Mouse (Mus musculus) cerebellum, adult 18-20 months (tissue): ENCODE data around the gene Mid1.
"Not testable (repeated sequence)": the region's sequence is repeated elsewhere in the genome, so short reads cannot be mapped to it uniquely, and the experiment has no call there.

Source experiments
- DNase-seq, 2 experiments: peaks; one replicate each; pipeline ENCODE4 v3.0.0; 2021

The Mid1 gene

DNA sequence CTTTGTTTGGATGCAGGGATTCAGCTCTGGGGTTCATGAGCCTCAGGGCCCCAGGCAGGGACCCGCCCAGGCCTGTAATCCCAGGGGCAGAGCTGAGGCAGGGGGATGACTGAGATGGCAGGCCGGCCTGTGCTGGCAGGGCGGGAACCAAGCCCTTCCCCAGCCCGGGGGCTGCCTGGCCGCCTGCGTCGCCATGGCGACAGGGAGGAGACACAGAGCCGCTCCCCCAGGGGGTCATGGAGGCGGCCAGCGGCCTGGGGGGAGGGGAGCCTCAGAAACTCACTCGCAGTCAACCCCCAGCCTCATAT lies 316.3 kb downstream of the Mid1 start:
- DNase-seq: peak in 1 of 2 experiments; percentile 4

DNA sequence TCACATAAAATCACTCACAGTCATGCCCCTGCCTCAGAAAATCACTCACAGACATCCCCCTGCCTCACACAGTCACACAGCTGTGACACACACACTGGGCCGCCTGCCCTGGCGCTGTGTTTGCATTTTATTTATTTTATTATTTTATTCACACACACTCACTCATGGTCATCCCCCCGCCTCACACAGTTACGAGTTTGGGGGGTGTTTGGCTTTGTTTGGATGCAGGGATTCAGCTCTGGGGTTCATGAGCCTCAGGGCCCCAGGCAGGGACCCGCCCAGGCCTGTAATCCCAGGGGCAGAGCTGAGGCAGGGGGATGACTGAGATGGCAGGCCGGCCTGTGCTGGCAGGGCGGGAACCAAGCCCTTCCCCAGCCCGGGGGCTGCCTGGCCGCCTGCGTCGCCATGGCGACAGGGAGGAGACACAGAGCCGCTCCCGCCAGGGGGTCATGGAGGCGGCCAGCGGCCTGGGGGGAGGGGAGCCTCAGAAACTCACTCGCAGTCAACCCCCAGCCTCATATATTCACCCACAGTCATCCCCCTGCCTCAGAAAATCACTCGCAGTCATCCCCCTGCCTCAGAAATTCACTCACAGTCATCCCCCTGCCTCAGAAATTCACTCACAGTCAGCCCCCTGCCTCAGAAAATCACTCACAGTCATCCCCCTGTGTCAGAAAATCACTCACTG lies 317.7 kb downstream of the Mid1 start:
- DNase-seq: peak in 1 of 2 experiments; percentile 69

DNA sequence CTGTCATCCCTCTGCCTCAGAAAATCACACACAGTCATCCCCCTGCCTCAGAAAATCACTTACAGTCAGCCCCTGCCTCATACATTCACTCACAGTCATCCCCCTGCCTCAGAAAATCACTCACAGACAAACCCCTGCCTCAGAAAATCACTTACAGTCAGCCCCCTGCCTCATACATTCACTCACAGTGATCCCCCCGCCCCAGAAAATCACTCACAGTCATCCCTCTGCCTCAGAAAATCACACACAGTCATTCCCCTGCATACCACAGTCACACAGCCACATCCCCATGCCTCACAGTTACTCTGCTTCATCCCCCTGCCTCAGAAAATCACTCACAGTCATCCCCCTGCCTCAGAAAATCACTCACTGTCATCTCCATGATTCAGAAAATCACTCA lies 318.5 kb downstream of the Mid1 start:
- peak in 1 of 2 experiments; percentile 2 for DNase-seq

DNA sequence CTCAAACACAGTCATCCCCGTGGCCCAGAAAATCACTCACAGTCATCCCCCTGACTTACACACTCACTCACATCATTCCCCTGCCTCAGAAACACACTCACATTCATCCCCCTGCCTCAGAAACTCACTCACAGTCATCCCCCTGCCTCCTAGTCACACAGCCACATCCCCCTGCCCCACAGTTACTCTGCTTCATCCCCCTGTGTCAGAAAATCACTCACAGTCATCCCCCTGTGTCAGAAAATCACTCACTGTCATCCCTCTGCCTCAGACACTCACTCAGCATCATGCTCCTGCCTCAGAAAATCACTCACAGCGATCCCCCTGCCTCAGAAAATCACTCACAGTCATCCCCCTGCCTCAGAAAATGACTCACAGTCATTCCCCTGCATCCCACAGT lies 319.2 kb downstream of the Mid1 start:
- DNase-seq: peak in 1 of 2 experiments; percentile 22

DNA sequence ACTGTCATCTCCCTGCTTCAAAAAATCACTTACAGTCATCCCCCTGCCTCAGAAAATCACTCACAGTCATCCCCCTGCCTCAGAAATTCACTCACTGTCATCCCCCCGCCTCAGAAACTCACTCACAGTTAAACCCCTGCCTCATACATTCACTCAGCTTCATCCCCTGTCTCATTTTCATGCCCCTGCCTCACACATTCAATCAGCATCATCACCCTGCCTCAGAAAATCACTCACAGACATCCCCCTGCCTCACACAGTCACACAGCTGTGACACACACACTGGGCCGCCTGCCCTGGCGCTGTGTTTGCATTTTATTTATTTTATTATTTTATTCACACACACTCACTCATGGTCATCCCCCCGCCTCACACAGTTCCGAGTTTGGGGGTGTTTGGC lies 319.8 kb downstream of the Mid1 start:
- DNase-seq: not testable (repeated sequence)

DNA sequence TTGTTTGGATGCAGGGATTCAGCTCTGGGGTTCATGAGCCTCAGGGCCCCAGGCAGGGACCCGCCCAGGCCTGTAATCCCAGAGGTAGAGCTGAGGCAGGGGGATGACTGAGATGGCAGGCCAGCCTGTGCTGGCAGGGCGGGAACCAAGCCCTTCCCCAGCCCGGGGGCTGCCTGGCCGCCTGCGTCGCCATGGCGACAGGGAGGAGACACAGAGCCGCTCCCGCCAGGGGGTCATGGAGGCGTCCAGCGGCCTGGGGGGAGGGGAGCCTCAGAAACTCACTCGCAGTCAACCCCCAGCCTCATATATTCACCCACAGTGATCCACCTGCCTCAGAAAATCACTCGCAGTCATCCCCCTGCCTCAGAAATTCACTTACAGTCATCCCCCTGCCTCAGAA lies 320.2 kb downstream of the Mid1 start:
- peak in 1 of 2 experiments; percentile 50 for DNase-seq

DNA sequence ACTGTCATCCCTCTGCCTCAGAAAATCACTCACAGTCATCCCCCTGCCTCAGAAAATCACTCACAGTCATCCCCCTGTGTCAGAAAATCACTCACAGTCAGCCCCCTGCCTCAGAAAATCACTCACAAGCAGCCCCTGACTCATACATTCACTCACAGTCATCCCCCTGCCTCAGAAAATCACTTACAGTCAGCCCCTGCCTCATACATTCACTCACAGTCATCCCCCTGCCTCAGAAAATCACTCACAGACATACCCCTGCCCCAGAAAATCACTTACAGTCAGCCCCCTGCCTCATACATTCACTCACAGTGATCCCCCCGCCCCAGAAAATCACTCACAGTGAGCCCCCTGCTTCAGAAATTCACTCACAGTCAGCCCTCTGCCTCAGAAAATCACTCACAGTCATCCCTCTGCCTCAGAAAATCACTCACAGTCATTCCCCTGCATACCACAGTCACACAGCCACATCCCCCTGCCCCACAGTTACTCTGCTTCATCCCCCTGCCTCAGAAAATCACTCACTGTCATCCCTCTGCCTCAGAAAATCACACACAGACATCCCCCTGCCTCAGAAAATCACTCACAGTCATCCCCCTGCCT lies 320.8 kb downstream of the Mid1 start:
- peak in 1 of 2 experiments; percentile 2 for DNase-seq

DNA sequence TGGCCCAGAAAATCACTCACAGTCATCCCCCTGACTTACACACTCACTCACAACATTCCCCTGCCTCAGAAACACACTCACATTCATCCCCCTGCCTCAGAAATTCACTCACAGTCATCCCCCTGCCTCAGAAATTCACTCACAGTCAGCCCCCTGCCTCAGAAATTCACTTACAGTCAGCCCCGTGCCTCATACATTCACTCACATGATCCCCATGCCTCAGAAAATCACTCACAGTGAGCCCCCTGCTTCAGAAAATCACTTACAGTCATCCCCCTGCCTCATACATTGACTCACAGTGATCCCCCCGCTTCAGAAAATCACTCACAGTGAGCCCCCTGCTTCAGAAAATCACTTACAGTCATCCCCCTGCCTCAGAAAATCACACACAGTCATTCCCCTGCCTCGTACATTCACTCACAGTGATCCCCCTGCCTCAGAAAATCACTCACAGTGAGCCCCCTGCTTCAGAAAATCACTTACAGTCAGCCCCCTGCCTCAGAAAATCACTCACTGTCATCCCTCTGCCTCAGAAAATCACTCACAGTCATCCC lies 321.8 kb downstream of the Mid1 start:
- DNase-seq: peak in 1 of 2 experiments; percentile 5

DNA sequence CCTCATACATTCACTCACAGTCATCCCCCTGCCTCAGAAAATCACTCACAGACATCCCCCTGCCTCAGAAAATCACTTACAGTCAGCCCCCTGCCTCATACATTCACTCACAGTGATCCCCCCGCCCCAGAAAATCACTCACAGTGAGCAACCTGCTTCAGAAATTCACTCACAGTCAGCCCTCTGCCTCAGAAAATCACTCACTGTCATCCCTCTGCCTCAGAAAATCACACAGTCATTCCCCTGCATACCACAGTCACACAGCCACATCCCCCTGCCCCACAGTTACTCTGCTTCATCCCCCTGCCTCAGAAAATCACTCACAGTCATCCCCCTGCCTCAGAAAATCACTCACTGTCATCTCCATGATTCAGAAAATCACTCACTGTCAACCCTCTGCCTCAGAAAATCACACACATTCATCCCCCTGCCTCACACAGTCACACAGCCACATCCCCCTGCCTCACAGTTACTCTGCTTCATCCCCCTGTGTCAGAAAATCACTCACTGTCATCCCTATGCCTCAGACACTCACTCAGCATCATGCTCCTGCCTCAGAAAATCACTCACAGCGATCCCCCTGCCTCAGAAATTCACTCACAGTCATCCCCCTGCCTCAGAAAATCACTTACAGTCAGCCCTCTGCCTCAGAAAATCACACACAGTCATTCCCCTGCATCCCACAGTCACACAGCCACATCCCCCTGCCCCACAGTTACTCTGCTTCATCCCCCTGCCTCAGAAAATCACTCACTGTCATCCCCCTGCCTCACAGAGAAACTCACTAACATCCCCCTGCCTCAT lies 322.6 kb downstream of the Mid1 start:
- peak; percentile 11 to 55 for DNase-seq

DNA sequence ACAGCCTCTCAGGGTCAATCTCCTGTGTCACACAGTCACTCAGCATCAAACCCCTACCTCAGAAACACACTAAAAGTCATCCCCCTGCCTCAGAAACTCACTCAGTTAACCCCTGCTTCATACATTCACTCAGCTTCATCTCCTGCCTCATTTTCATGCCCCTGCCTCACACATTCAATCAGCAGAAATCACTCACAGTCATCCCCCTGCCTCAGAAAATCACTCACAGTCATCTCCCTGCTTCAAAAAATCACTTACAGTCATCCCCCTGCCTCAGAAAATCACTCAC lies 323.1 kb downstream of the Mid1 start:
- DNase-seq: peak; percentile 22 to 50

DNA sequence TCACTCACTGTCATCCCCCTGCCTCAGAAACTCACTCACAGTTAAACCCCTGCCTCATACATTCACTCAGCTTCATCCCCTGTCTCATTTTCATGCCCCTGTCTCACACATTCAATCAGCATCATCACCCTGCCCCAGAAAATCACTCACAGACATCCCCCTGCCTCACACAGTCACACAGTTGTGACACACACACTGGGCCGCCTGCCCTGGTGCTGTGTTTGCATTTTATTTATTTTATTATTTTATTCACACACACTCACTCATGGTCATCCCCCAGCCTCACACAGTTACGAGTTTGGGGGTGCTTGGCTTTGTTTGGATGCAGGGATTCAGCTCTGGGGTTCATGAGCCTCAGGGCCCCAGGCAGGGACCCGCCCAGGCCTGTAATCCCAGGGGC lies 323.6 kb downstream of the Mid1 start:
- DNase-seq: peak; percentile 55 to 83

DNA sequence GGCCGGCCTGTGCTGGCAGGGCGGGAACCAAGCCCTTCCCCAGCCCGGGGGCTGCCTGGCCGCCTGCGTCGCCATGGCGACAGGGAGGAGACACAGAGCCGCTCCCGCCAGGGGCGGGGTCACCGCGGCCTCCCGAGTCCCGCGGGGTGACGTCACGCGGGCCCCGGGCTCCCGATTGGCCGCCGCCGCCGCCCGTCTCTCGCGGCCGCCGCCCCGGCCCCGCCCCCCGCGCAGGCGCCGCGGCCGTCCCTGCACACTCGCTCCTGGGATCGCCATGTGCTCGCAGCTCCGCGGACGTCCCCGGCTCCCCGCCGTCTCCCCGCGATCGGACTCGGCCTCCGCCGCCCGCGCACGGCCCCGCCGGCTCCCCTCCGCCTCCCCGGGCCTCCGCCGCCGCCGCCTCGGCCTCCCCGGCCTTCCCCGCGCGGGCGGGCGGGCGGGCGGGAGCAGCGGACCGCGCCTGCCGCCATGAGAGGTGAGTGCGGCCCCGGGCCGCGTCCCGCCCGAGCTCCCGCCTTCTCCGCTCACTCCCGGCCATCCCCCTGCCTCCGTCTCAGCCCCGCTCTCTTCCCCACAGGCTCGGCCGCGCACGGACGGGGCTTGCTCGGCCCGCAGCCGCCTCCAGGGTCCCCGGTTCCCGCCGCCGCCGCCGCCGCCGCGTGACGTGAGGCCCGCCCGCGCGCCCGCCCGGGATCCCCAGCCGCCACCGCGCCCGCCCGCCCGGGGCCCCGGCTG lies 324.2 kb downstream of the Mid1 start, which contains the start of gene Gm21887:
Gene Gm21887 (plus strand): TSS at position 644 of the 735 bp plus-strand sequence.
- peak; percentile 96 to 100 for DNase-seq

DNA sequence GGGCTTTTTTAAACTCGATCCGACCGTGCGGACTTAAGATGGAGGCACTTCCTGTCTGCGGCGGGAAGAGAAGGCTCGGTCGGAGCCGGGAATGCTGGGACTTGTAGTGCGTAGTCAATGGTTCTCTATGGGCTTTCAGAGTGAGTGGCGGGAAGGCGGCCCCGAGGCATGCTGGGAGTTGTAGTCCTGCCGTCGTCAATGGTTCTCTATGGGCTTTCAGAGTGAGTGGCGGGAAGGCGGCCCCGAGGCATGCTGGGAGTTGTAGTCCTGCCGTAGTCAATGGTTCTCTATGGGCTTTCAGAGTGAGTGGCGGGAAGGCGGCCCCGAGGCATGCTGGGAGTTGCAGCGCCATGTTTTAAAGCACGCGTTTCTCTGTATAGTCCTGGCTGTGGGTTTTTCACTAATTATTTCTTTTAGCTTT lies 324.8 kb downstream of the Mid1 start:
- DNase-seq: peak; percentile 100

DNA sequence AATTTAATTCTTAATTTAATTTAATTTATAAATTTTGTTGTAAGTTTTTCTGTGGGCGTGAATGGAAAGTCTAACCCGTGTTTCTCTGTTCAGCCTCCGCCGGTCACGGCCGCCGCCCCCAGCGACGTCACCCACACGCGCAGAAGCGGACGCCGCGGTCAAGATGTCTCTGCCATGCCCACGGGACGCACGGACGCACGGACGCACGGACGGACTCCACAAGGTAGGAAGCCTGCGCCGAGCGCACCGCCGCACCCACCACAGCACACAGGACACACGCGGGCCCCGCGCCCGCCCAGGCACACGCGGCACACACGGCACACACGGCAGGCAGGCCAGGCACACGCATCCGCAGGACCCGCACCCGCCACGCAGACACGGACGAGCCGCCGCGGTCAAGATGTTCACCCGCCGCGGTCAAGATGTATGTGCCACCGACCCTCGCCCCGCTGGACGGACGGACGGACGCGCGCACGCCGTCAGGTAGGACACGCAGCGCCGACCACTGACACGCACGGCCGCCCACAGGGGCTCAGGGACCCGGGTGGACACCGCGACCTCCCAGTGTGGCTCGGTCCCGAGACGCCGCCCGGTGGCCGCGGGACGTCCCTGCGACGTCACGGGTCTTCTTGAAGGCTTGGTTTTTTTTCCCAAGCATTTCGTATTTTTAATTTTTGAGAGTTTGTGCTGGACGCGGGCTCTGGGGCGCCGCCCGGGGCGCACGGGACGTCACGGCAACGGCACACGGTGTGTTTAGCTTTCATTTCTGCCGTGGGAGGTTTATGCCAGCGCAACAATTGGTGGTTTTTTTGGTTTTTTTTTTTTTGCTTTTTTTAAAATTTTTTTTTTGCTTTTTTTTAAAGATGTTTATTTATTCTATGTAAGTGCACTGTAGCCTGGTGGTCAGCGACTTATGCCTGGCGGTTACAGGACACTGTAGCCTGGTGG lies 325.9 kb downstream of the Mid1 start:
- peak; percentile 71 to 93 for DNase-seq

DNA sequence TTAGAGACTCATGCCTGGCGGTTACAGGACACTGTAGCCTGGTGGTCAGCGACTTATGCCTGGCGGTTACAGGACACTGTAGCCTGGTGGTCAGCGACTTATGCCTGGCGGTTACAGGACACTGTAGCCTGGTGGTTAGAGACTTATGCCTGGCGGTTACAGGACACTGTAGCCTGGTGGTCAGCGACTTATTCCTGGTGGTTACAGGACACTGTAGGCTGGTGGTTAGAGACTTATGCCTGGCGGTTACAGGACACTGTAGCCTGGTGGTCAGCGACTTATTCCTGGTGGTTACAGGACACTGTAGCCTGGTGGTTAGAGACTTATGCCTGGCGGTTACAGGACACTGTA lies 326.5 kb downstream of the Mid1 start:
- DNase-seq: peak; percentile 18 to 63

DNA sequence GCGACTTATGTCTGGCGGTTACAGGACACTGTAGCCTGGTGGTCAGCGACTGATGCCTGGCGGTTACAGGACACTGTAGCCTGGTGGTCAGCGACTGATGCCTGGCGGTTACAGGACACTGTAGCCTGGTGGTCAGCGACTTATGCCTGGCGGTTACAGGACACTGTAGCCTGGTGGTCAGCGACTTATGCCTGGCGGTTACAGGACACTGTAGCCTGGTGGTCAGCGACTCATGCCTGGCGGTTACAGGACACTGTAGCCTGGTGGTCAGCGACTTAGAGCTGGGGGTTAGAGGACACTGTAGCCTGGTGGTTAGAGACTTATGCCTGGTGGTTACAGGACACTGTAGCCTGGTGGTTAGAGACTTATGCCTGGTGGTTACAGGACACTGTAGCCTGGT lies 328.4 kb downstream of the Mid1 start:
- peak in 1 of 2 experiments; percentile 11 for DNase-seq

DNA sequence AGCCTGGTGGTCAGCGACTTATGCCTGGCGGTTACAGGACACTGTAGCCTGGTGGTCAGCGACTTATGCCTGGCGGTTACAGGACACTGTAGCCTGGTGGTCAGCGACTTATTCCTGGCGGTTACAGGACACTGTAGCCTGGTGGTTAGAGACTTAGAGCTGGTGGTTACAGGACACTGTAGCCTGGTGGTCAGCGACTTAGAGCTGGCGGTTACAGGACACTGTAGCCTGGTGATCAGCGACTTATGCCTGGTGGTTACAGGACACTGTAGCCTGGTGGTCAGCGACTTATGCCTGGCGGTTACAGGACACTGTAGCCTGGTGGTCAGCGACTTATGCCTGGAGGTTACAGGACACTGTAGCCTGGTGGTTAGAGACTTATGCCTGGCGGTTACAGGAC lies 329.0 kb downstream of the Mid1 start:
- DNase-seq: peak in 1 of 2 experiments; percentile 10

DNA sequence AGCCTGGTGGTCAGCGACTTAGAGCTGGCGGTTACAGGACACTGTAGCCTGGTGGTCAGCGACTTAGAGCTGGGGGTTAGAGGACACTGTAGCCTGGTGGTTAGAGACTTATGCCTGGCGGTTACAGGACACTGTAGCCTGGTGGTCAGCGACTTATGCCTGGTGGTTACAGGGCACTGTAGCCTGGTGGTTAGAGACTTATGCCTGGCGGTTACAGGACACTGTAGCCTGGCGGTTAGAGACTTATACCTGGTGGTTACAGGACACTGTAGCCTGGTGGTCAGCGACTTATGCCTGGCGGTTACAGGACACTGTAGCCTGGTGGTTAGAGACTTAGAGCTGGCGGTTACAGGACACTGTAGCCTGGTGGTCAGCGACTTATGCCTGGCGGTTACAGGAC lies 330.9 kb downstream of the Mid1 start:
- DNase-seq: peak in 1 of 2 experiments; percentile 6

DNA sequence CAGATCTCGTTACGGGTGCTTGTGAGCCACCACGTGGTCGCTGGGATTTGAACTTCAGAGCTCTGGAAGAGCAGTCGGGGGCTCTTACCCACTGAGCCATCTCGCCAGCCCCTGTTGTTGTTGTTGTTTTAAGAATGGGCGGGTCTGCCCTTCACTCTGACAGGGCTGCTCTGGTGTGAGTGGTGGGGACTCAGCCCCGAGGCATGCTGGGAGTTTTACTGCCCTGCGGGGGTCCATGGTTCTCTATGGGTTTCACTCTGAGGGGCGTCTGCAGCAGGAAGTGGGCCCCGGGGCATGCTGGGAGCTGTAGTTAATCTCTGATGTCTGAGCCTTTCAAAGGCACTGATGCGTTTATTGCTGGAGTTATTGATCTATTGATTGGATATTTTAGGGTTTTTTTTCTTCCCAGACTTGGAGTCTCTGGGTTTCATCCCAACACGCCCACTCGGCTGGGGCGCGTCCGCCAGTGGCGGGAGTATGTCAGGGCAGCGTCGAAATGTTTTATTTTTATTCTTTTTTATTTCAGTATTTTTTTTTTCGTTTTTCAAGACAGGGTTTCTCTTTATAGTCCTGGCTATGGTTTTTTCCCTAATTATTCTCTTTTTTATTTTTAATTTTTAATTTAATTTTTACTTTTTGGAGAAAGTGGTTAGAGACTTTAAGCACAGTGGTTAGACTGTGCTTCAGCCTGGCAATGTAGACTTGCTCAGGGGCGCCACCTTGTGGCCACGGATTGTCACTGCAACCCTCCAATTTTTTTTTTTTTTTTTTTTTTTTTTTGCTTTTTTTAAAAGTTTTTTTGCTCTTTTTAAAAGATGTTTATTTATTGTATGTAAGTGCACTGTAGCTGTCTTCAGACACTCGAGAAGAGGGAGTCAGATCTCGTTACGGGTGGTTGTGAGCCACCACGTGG lies 332.6 kb downstream of the Mid1 start:
- peak; percentile 79 for DNase-seq

DNA sequence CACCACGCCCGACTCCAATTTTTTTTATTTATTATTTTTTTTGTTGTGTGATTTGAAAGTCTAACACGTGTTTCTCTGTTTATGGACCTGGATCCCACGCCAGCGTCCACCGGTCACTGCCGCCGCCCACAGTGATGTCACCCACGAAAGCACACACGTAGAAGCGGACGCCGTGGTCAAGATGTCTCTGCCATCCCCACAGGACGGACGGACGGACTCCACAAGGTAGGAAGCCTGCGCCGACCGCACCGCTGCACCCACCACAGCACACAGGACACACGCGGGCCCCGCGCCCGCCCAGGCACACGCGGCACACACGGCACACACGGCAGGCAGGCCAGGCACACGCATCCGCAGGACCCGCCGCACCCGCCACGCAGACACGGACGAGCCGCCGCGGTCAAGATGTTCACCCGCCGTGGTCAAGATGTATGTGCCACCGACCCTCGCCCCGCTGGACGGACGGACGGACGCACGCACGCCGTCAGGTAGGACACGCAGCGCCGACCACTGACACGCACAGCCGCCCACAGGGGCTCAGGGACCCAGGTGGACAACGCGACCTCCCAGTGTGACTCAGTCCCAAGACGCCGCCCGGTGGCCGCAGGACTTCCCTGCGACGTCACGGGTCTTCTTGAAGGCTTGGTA lies 333.7 kb downstream of the Mid1 start:
- DNase-seq: peak; percentile 77 to 83
